Mouse (Mus musculus) lung, adult 2 months (tissue): Measurements from ENCODE around the gene Pip4k2c. TPM values are rescaled to one million over a fixed set of nuclear protein-coding genes. Genes with fewer than 3 reads are reported as not detected.
A peak's percentile ranks its signal among the peaks of the same experiment; 100 is the strongest.

Experiments
- DNase-seq: peaks from one replicate; pipeline ENCODE4 v3.0.0; 2022
- H3K4me1 ChIP-seq: fragments of 200-500 bp; 2 replicates; pipeline ENCODE4 v1.6.1; 2011; ENCODE audit warnings: low read length; ENCODE audit not compliant: control insufficient read depth, insufficient read depth
- H3K4me3 ChIP-seq: fragments of 200-500 bp; replicated peaks from 2 replicates; pipeline ENCODE3; 2011; ENCODE audit warnings: low read depth, mild to moderate bottlenecking, control low read depth, low read length; ENCODE audit errors: extremely low read depth
- CTCF ChIP-seq: fragments of 200-500 bp; IDR thresholded peaks from 2 replicates; pipeline ENCODE4 v1.5.1; 2011; ENCODE audit warnings: mild to moderate bottlenecking, low read length, control low read depth; ENCODE audit not compliant: insufficient read depth
- POLR2A ChIP-seq: fragments of 200-500 bp; IDR thresholded peaks from 2 replicates; pipeline ENCODE4 v1.6.1; 2011; ENCODE audit warnings: low read depth, mild to moderate bottlenecking, control low read depth, low read length, borderline replicate concordance; ENCODE audit errors: extremely low read depth
- WGBS: fragments of 180-500 bp; shearing (Covaris S2); methylation state at CpG from one replicate; pipeline ENCODE4 v1.1.7; 2018; 5-methylcytosine and 5-hydroxymethylcytosine counted together
- polyA plus RNA-seq: library from polyadenylated mRNA; depleted of rRNA; stranded (reverse); fragments of >200 nt; gene quantifications from 2 replicates; pipeline ENCODE4 v1.2.3, GENCODE M21; 2012

The Pip4k2c gene
- polyA plus RNA-seq, 1 experiment = 45.7 TPM

- Histone ChIP-seq H3K4me1 (no peaks in the 10 kb centered on the region), H3K4me3 (no peak overlapping the region)
- 27% methylated on average over 20 of the region's 20 CpGs for WGBS
- no peak for DNase-seq
- no peak for TF ChIP-seq CTCF
- TF ChIP-seq POLR2A = no peak
Observed at GRCm38 (mm10) chr10:127183759-127184158, 27.6 kb downstream of the Pip4k2c start.

- TF ChIP-seq POLR2A (no peak), CTCF (no peak)
- no peak overlapping the region for H3K4me3 ChIP-seq
- WGBS = 75% methylated on average over 4 of the region's 4 CpGs
- peaks cover 3% of the 10 kb centered on the region; the same call in 1 of the 2 replicates for H3K4me1 ChIP-seq
- no peak for DNase-seq
Observed at GRCm38 (mm10) chr10:127182624-127183023, 28.8 kb downstream of the Pip4k2c start.

GRCm38 (mm10) chr10:127181566-127181965 lies 29.8 kb downstream of the Pip4k2c start:
- H3K4me3 ChIP-seq = peak overlapping the region; percentile 40
- WGBS = 47% methylated on average over 6 of the region's 6 CpGs

GRCm38 (mm10) chr10:127180695-127181047 lies 30.7 kb downstream of the Pip4k2c start:
- DNase-seq = no peak
- TF ChIP-seq POLR2A (no peak), CTCF (no peak)
- 48% methylated on average over 3 of the region's 3 CpGs for WGBS
- H3K4me1 ChIP-seq = peaks cover 3% of the 10 kb centered on the region; the same call in 1 of the 2 replicates
- no peak overlapping the region for H3K4me3 ChIP-seq

More at GRCm38 (mm10) chr10:127181566-127181965, 29.8 kb downstream of the Pip4k2c start:
- TF ChIP-seq CTCF (no peak), POLR2A (peak; percentile 44; the same call in 1 of the 2 replicates)
- no peak for DNase-seq
- peaks cover 3% of the 10 kb centered on the region; the same call in 1 of the 2 replicates for H3K4me1 ChIP-seq

GRCm38 (mm10) chr10:127179871-127180694 lies 31.3 kb downstream of the Pip4k2c start, which contains the start of gene Slc26a10:
Gene Slc26a10, minus strand, starts transcription at chr10:127180645.
- DNase-seq = no peak
- 6% methylated on average over 34 of the region's 34 CpGs for WGBS
- H3K4me3 ChIP-seq = peak within 1 kb of the TSS; percentile 6
- TF ChIP-seq POLR2A = no peak
- no peak for TF ChIP-seq CTCF
- peaks cover 3% of the 10 kb centered on the region; the same call in 1 of the 2 replicates for H3K4me1 ChIP-seq

- no peak for DNase-seq
- whole genome bisulfite sequencing = 11% methylated on average over 41 of the region's 41 CpGs
Observed at GRCm38 (mm10) chr10:127178286-127179027, 32.9 kb downstream of the Pip4k2c start.

GRCm38 (mm10) chr10:127177719-127178118 lies 33.7 kb downstream of the Pip4k2c start:
- Histone ChIP-seq H3K4me1 (peaks cover 3% of the 10 kb centered on the region; the same call in 1 of the 2 replicates), H3K4me3 (peak overlapping the region; percentile 56)
- WGBS = 2% methylated on average over 23 of the region's 23 CpGs
- TF ChIP-seq CTCF = peak; percentile 82
- TF ChIP-seq POLR2A = no peak
- DNase-seq = peak; percentile 73

More at GRCm38 (mm10) chr10:127178286-127179027, 32.9 kb downstream of the Pip4k2c start:
- Histone ChIP-seq H3K4me1 (peaks cover 3% of the 10 kb centered on the region; the same call in 1 of the 2 replicates), H3K4me3 (no peak overlapping the region)
- no peak for TF ChIP-seq CTCF
- TF ChIP-seq POLR2A = no peak

- DNase-seq = no peak
- WGBS = 24% methylated on average over 9 of the region's 9 CpGs
- no peak for TF ChIP-seq POLR2A
- no peak for TF ChIP-seq CTCF
- Histone ChIP-seq H3K4me3 (no peak overlapping the region), H3K4me1 (peaks cover 3% of the 10 kb centered on the region; the same call in 1 of the 2 replicates)
Observed at GRCm38 (mm10) chr10:127177235-127177634, 34.1 kb downstream of the Pip4k2c start.

GRCm38 (mm10) chr10:127176756-127177155 lies 34.6 kb downstream of the Pip4k2c start:
- peaks cover 3% of the 10 kb centered on the region; the same call in 1 of the 2 replicates for H3K4me1 ChIP-seq
- 4% methylated on average over 7 of the region's 7 CpGs for WGBS
- DNase-seq = no peak
- H3K4me3 ChIP-seq = no peak overlapping the region
- TF ChIP-seq POLR2A (no peak), CTCF (no peak)
